Mouse (Mus musculus): ENCODE measurements around the gene Gm14851.
"Not testable (repeated sequence)": the region's sequence is repeated elsewhere in the genome, so short reads cannot be mapped to it uniquely, and the experiment has no call there.

Gm14851 gene

DNA sequence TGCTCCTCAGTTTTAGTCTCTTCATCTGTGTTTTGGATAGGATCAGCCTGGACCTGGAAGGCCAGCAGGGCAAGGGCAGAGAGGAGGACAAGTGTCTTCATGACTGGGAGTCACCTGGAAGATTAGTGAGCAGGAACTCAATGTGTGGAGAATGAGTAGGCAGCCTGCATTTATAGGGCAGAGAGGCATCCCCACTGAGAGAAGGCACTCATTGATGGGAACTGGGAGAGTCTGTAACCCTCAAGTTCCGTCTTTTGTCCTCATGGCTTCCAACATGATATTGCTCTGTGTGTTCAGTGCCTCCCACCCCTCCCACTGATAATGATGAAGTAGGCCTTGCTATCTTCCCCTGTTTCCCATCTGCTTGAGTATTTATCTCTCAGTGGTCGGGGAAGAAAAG is at the start of gene Gm14851:
Gene Gm14851, minus strand, starts transcription at position 101 of the 400 bp plus-strand sequence.
- DNase-seq: not testable (repeated sequence)

DNA sequence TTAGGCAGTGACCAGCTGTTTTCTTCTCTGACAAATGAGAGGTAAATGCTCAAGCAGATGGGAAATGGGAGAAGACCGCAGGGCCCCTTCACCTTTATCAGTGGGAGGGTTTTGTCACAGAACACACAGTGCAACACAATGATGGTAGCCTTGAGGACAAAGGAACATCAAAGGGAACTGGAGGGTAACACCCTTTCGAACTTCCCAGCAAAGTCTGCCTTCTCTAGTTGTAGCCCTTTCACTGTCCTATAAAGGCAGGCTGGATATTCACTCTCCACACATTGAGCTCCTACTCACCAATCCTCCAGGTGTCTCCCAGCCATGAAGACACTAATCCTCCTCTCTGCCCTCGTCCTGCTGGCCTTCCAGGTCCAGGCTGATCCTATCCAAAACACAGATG is 38.5 kb upstream of the Gm14851 start, which contains the start of gene Defa30:
Gene Defa30, plus strand, starts transcription at position 301 of the 400 bp plus-strand sequence.
- DNase-seq: not testable (repeated sequence)

DNA sequence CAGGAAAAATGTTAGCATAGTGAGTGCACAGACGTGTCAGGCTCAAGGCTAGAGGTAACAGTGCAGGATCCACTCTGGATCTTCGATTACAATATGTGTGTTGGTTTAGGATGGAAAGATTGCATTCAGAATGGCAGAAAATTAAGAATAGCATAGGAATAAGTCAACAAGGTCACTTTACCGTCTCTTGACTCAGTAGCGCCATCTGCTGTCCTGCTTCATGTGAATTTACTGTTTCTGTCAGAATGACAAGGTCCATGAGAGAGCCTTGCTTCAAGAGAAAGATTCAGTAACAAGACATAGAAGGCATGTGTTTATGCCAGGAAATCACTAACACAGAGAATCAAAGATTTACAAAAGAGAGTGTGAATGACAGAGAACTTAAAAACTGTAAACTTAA is 2.7 kb downstream of the Gm14851 start:
- no peak for DNase-seq

DNA sequence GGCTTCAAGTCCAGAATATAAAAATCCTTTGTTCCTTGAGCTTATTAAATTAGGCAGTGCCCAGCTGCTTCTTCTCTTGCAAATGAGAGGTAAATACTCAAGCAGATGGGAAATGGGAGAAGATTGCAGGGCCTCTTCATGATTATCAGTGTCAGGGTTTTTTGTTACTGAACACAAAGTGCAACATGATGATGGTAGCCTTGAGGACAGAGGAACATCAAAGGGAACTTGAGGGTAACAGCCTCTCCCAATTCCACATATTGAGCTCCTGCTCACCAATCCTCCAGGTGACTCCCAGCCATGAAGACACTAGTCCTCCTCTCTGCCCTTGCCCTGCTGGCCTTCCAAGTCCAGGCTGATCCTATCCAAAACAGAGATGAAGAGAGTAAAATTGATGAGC is 11.7 kb downstream of the Gm14851 start, which contains the start of gene Defa25:
Gene Defa25, plus strand, starts transcription at position 301 of the 400 bp plus-strand sequence.
- not testable (repeated sequence) for DNase-seq

DNA sequence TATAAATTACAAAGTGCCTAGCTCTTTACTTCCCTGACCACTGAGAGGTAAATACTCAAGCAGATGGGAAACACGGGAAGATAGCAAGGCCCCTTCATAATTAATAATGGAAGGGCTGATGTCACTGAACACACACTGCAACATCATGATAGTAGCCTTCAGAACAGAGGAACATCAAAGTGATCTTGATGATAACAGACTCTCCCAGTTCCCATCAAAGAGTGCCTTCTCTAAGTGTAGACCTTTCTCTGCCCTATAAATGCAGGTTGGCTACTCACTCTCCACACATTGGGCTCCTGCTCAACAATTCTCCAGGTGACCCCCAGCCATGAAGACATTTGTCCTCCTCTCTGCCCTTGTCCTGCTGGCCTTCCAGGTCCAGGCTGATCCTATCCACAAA is 31.1 kb downstream of the Gm14851 start, which contains the start of gene Defa35:
Gene Defa35, plus strand, starts transcription at position 301 of the 400 bp plus-strand sequence.
- DNase-seq: not testable (repeated sequence)

DNA sequence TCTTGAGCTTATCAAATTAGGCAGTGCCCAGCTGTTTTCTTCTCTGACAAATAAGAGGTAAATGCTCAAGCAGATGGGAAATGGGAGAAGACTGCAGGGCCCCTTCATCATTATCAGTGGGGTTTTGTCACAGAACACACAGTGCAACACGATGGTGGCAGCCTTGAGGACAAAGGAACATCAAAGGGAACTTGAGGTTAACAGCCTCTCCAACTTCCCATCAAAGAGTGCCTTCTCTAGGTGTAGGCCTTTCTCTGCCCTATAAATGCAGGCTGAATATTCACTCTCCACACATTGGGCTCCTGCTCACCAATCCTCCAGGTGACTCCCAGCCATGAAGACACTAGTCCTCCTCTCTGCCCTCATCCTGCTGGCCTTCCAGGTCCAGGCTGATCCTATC is 41.1 kb downstream of the Gm14851 start, which contains the start of gene Defa23:
Gene Defa23, plus strand, starts transcription at position 301 of the 400 bp plus-strand sequence.
- DNase-seq: not testable (repeated sequence)
